Mouse (Mus musculus): ENCODE measurements at regions not wholly inside any gene's neighbourhood (a gene's known extent, or its start where the extent isn't known, plus 50 kb on each side); places are given as distances from the start of the nearest gene placed in this dataset.

DNA sequence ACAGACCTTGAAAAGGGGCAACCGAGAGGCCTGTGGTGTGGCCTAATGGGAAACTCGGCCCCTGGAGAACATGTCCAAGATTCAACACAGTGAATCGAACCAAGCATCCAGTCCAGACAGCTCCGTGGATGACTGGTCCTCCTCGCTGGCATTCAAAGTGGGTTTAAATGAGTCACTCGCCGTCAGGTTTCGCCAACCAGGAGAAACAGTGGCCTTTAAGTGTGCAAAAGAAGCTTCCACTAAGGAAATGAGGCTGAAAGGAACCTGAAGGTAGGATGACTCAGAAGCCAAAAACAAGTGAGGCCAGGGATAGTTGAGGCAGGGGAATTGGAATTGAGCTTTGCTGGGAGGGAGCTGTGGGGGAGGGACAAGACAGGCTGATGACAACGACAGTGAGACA lies 80.2 kb downstream of the Tbx19 start:
- TF ChIP-seq CTCF (IDR thresholded peaks at IDR 0.05; ENCODE audit: low read depth) (no peak), EP300 (IDR thresholded peaks at IDR 0.05; ENCODE audit: low read depth) (no peak)

Measured in liver, postnatal 0 days (tissue).